Mouse (Mus musculus) limb, embryonic 13.5 days (tissue): Measurements from ENCODE around the gene Adamts7. TPM values are rescaled to one million over a fixed set of nuclear protein-coding genes. Genes with fewer than 3 reads are reported as not detected.

Experiments used
- ATAC-seq: fragments of 200-750 bp; cut with Nextera tagmentation; 2 replicates; pipeline ENCODE4 v1.8.0; 2017; ENCODE audit warnings: low read depth, moderate number of reproducible peaks, moderate TSS enrichment; ENCODE audit not compliant: low FRiP score
- H3K27ac ChIP-seq: fragments of 300-500 bp; sonication (generic); 2 replicates; pipeline ENCODE4 v1.5.1; 2015; ENCODE audit warnings: inconsistent platforms, mild to moderate bottlenecking, moderate library complexity
- H3K27me3 ChIP-seq: fragments of 300-500 bp; sonication (generic); 2 replicates; pipeline ENCODE4 v1.6.1; 2015; ENCODE audit warnings: mild to moderate bottlenecking, inconsistent platforms
- H3K36me3 ChIP-seq: fragments of 300-500 bp; sonication (generic); 2 replicates; pipeline ENCODE4 v1.6.1; 2015; ENCODE audit warnings: inconsistent platforms, mild to moderate bottlenecking, moderate library complexity
- H3K4me1 ChIP-seq: fragments of 300-500 bp; sonication (generic); 2 replicates; pipeline ENCODE4 v1.6.1; 2015; ENCODE audit warnings: inconsistent platforms
- H3K4me2 ChIP-seq: fragments of 300-500 bp; sonication (generic); replicated peaks from 2 replicates; pipeline ENCODE4 v1.6.1; 2015; ENCODE audit warnings: inconsistent platforms, mild to moderate bottlenecking, moderate library complexity
- H3K4me3 ChIP-seq: fragments of 300-500 bp; sonication (generic); 2 replicates; pipeline ENCODE4 v1.5.1; 2015; ENCODE audit warnings: moderate library complexity, mild to moderate bottlenecking, inconsistent platforms
- H3K9ac ChIP-seq: fragments of 300-500 bp; sonication (generic); 2 replicates; pipeline ENCODE4 v1.6.1; 2015; ENCODE audit warnings: mild to moderate bottlenecking, inconsistent platforms
- H3K9me3 ChIP-seq: fragments of 300-500 bp; sonication (generic); 2 replicates; pipeline ENCODE4 v1.6.1; 2016; ENCODE audit warnings: inconsistent platforms
- WGBS: fragments of 180-500 bp; shearing (Covaris S2); methylation state at CpG from one replicate; pipeline ENCODE4 v1.1.7; 2015; 5-methylcytosine and 5-hydroxymethylcytosine counted together
- polyA plus RNA-seq: library from polyadenylated mRNA; unstranded; fragments of >200 nt; fragmentation: Nextera tagmentation; extraction: Ambion mirVana; gene quantifications from 2 replicates; pipeline ENCODE4 v1.2.1, GENCODE M21; 2015

Gene Adamts7
- polyA plus RNA-seq: 18.6 and 21.6 TPM in 2 replicates

DNA sequence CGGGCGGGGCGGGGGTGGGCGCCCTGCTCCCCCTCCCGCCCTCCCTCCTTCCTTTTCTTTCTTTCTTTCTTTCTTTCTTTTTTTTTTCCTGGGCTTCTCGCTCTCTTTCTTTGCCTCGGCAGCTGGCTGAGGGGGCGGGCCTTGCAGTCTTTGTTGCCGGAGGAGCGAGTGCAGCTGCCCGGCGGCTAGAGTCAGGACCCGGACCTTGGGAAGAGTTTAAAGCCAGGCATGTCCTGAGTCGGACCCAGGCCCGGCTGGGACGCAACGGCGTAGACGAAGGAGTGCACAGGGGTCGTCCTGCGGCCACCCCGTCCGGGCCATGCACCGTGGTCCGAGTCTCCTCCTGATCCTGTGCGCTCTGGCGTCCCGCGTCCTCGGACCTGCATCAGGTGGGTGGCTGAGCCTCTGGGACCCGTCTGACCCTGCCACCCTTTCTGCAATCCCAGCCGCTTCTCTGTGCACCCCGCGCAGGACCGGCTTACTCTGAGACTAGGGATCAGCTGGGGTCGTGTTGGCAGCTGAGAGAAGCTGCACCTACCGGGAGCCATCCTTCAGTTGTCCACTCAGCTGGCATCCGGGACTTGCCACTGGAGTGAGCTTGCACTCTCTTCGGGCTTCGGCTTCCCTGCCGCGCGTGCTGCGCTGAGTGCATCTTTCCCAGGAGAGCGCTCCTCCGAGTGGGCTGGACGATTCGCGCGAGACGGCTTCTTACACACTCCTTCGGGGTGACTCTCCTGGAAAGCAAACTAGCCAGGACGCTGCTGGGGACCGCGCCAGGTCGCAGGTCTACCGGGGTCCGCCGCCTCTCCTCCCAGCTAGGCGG, at the start of gene Adamts7:
Gene Adamts7 (plus strand): TSS at position 144 of the 823 bp plus-strand sequence.
- Histone ChIP-seq H3K27me3 (no peaks in the 10 kb centered on the region), H3K4me1 (peaks cover 14% of the 10 kb centered on the region), H3K36me3 (no peaks in the 10 kb centered on the region; the same call in 1 of the 2 replicates), H3K9ac (peak within 1 kb of the TSS; percentile 86), H3K9me3 (peaks cover 9% of the 10 kb centered on the region), H3K27ac (peak within 1 kb of the TSS; percentile 61), H3K4me3 (peak within 1 kb of the TSS; percentile 80), H3K4me2 (peak within 1 kb of the TSS; percentile 89)
- under 1% methylated on average over 53 of the region's 60 CpGs for WGBS
- peak; percentile 74 for ATAC-seq

DNA sequence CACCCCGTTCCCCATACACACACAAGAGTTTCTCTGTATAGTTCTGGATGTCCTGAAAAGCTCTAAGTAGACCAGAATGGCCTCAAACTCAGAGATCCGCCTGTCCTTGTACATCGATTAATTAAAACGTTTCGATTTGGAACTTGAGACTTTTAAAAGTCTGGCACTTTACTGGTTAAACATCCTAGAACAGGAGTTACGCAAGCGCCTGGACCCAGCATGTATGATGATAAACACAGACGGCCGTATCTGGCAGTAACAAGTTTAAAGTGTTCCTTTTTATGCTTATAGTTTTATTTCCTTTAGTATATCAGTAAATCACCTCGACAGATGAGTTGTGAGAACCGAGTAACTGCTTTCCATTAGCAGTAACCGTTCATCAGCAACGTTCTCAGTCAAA, 49.7 kb upstream of the Adamts7 start:
- no peak for ATAC-seq
- peak overlapping the region; percentile 85 for H3K4me3 ChIP-seq
- peak overlapping the region; percentile 99; the same call in 1 of the 2 replicates for H3K27ac ChIP-seq
- H3K27me3 ChIP-seq: peaks cover under 1% of the 10 kb centered on the region; the same call in 1 of the 2 replicates
- peak overlapping the region; percentile 93 for H3K4me2 ChIP-seq
- H3K36me3 ChIP-seq: peaks cover 15% of the 10 kb centered on the region
- H3K9ac ChIP-seq: peak overlapping the region; percentile 99
- no peaks in the 10 kb centered on the region for H3K9me3 ChIP-seq
- 3% methylated on average over 13 of the region's 13 CpGs for WGBS
- H3K4me1 ChIP-seq: peaks cover 16% of the 10 kb centered on the region

DNA sequence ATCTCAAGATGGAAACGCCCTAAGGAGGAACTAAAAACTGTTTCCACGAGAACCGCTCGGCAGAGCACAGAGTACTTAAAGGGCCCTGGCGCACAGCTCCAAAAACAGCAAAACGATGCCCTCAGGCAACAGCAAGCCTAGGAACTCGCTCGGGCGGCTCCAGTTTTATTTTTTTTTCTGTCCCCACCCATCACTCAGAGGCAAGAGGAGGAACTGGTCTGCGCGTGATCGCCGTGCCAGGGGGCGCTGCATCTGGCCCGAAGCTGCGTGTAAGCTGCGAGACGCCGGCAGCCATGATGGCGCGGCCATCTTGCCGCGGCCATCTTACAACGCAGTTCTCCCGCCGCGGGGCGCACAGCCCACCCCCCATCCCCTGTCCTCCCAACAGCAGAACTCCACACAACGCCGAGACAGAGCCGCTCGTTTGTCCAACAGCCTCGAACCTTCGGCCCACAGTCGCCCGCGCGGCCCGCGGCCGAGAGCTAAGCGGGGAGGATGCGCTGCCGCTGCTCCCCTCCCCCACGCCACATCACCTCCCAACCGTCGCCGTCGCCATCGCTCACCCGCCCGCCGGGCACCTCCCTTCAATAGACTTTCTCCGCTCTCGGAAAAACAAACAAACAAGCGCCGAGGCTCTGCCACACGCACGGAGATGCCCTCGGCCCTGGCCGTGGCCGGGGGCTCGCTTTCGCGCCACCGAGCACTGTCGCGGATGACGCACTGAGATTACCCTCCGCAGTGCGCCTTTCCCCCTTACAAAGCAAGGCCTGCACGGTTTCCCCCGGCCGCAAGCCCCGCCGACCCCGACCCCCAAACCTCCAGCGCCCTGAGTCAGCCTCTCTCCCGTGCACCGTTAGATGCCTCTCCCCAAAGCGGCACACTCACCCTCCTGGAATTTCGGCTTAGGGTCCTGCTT, 49.0 kb upstream of the Adamts7 start:
- Histone ChIP-seq H3K9ac (peak overlapping the region; percentile 99), H3K36me3 (peaks cover 7% of the 10 kb centered on the region), H3K27me3 (peaks cover 2% of the 10 kb centered on the region; the same call in 1 of the 2 replicates), H3K27ac (peak overlapping the region; percentile 99), H3K4me3 (peak overlapping the region; percentile 85), H3K4me2 (peak overlapping the region; percentile 93), H3K9me3 (no peaks in the 10 kb centered on the region), H3K4me1 (peaks cover 16% of the 10 kb centered on the region)
- peak; percentile 70 for ATAC-seq
- WGBS: under 1% methylated on average over 82 of the region's 82 CpGs

DNA sequence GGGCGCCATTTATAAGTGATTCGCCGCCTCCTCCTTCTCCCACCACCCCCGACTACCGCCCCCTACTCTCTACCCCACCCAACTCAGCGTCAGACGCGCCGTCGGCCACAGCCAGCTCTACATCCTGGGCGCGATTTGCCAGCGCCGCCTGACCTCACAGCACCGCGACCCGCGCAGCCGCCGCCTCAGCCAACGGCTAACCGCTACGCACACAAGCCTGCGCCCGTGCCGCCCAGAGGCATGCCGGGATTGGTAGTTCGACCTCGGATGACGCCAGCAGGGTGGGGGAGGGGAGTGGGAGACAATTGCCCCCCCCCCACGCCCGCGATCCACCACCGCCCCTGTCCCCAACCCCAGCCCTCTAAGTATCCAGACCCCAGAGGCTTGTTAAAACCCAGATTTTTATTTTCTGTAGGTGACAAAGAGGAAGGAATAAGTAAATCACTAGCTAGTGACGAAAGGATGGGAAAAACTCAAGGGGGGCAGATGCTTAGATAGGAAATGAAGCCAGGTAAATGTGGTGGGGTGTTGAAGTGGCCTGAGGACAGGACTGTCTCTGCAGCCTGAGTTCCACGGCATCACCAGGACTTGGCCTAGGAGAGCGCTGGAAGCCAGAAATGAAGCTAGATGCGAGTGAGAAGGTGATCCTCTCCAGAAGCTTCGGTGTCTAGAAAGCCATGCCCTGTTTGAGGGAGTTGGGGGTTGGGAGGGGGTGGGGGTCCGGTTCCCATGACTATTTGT, 48.1 kb upstream of the Adamts7 start, which contains the start of gene Morf4l1:
Gene Morf4l1 (minus strand): TSS at position 208 of the 741 bp plus-strand sequence.
- H3K4me2 ChIP-seq: peak within 1 kb of the TSS; percentile 93
- no peaks in the 10 kb centered on the region for H3K36me3 ChIP-seq
- H3K9ac ChIP-seq: peak within 1 kb of the TSS; percentile 99
- H3K4me1 ChIP-seq: peaks cover 16% of the 10 kb centered on the region
- no peaks in the 10 kb centered on the region for H3K9me3 ChIP-seq
- peak; percentile 99 for ATAC-seq
- H3K4me3 ChIP-seq: peak within 1 kb of the TSS; percentile 85
- WGBS: under 1% methylated on average over 38 of the region's 40 CpGs
- peaks cover 2% of the 10 kb centered on the region; the same call in 1 of the 2 replicates for H3K27me3 ChIP-seq
- H3K27ac ChIP-seq: peak within 1 kb of the TSS; percentile 99

DNA sequence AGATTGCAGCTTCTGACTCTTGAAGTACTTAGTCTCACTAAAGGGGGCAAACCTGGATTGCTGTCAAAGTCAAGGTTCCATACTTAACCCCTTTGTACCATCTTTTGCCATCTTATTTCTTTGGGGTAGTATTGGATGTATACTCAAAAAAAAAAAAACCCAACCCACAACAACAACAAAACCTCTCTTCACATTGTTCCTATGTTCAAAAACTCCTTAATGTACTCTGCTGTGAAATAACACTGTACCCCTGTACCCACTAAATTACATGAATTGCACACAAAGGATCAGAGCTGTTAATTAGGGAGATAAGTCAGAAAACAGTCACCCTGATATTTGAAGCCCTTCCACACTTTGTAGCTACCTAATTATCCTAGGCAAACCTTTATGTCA, 47.6 kb upstream of the Adamts7 start:
- H3K36me3 ChIP-seq: no peaks in the 10 kb centered on the region
- H3K27ac ChIP-seq: no peak overlapping the region
- peak overlapping the region; percentile 85 for H3K4me3 ChIP-seq
- peaks cover 16% of the 10 kb centered on the region for H3K4me1 ChIP-seq
- peak overlapping the region; percentile 73 for H3K4me2 ChIP-seq
- peak overlapping the region; percentile 66; the same call in 1 of the 2 replicates for H3K9ac ChIP-seq
- no peak for ATAC-seq
- H3K9me3 ChIP-seq: no peaks in the 10 kb centered on the region
- peaks cover 2% of the 10 kb centered on the region; the same call in 1 of the 2 replicates for H3K27me3 ChIP-seq

DNA sequence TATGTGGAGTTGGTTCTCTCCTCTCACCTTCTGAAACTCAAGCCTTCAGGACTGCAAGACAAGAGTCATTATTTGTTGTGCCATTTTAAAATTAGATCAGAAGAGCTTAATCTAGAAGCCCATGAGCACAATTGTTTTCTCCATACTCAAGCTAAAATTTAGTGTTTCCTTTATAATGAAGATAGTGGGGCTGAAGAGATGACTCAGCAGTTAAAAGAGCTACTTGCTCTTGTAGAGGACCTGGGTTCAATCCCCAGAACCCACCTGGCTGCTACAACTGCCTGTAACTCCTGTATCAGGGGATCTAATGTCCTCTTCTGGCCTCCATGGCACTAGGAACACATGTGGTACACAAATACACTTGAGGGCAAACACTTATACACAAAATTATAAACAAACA, 45.6 kb upstream of the Adamts7 start:
- H3K9me3 ChIP-seq: no peaks in the 10 kb centered on the region
- no peak overlapping the region for H3K27ac ChIP-seq
- no peak for ATAC-seq
- peaks cover 8% of the 10 kb centered on the region for H3K4me1 ChIP-seq
- no peak overlapping the region for H3K9ac ChIP-seq
- H3K4me2 ChIP-seq: no peak overlapping the region
- H3K4me3 ChIP-seq: no peak overlapping the region
- no peaks in the 10 kb centered on the region for H3K36me3 ChIP-seq
- peaks cover 2% of the 10 kb centered on the region; the same call in 1 of the 2 replicates for H3K27me3 ChIP-seq

DNA sequence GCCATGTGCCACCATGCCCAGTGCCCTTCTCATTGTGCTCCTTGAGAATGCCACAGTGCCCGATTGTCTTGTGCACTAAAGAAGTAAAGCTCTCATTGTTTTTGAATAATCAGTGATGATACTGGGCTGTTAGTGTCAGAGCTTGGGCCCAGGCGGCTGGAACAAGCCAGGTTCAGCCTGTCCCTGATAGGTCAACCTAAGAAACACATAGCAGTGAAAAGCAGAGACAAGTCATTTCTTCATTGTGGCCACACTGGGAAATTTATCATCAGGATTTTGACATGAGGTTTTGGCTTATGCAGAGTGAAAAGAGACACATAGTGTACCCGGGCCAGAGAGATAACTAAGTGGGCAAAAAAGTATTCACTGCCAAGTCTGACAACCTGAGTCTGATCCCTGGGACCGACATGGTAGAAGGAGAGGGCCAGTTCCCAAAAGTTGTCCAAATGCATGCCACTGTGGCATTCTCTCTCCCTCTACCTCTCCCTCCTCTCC, 40.6 kb upstream of the Adamts7 start:
- no peaks in the 10 kb centered on the region for H3K9me3 ChIP-seq
- no peak for ATAC-seq
- H3K27ac ChIP-seq: no peak overlapping the region
- H3K4me3 ChIP-seq: no peak overlapping the region
- no peak overlapping the region for H3K4me2 ChIP-seq
- 87% methylated on average over 4 of the region's 4 CpGs for WGBS
- H3K9ac ChIP-seq: no peak overlapping the region
- H3K36me3 ChIP-seq: no peaks in the 10 kb centered on the region
- H3K4me1 ChIP-seq: 0 out of 2 replicates have a peak, but pooled peaks cover 4% of the 10 kb centered on the region
- H3K27me3 ChIP-seq: peaks cover 6% of the 10 kb centered on the region; the same call in 1 of the 2 replicates

DNA sequence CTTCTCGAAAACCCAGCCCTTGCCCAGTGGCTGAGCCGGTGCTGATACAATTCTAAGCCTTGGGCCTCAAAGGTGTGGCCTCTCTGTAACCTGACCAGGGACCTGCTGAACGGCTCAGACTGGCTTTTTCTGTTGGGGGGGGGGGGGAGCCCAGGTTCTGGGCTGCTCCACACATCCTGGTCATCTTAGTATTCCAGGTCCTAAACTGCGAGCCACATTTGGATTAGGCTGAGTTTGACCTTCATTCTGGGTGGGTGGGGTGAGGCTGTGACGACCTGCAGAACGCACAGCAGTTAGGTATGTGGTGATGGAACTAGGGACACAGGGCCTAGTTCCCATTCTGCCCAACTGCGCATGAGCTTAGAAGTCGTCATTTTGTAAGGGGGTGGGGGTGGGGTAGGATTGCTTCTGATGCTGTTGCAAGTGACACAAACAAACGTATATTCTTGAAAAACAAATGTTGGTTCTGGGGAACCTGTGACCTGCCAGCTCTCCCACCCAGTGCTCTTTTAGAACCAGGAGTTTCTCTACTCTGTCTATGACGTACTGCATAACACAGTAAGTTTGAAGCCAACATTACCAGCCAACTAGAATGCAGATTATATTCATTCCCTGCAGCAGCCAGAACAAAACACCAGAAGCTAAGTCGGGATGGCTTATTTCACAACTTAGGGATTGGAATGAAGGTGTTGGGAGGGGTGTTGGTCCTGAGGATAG, 38.6 kb upstream of the Adamts7 start:
- H3K36me3 ChIP-seq: no peaks in the 10 kb centered on the region
- H3K27me3 ChIP-seq: 0 out of 2 replicates have a peak, but pooled peaks cover 4% of the 10 kb centered on the region
- no peaks in the 10 kb centered on the region for H3K9me3 ChIP-seq
- WGBS: 31% methylated on average over 11 of the region's 11 CpGs
- no peak overlapping the region for H3K4me3 ChIP-seq
- H3K27ac ChIP-seq: no peak overlapping the region
- no peak overlapping the region for H3K4me2 ChIP-seq
- H3K4me1 ChIP-seq: 0 out of 2 replicates have a peak, but pooled peaks cover 4% of the 10 kb centered on the region
- ATAC-seq: no peak
- H3K9ac ChIP-seq: no peak overlapping the region

DNA sequence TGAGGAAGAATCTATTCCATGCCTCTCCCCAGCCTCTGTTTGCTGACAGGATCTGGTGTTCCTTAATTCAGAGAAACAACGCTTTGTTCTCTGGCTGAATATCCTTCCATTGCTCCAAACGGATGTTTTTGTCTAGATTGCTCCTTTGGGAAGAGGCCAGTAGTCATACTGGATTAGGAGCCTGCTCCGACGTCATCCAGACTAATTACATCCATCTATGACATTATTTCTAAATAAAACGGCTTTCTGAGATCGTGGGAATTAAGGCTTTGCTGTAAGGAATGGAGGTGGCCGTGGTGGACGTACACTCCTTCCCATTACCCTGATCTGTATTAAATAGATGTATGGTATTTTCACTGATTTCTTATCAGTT, 38.0 kb upstream of the Adamts7 start:
- H3K4me3 ChIP-seq: no peak overlapping the region
- WGBS: 52% methylated on average over 8 of the region's 8 CpGs
- no peaks in the 10 kb centered on the region for H3K36me3 ChIP-seq
- H3K4me2 ChIP-seq: no peak overlapping the region
- no peaks in the 10 kb centered on the region for H3K9me3 ChIP-seq
- H3K27ac ChIP-seq: no peak overlapping the region
- ATAC-seq: no peak
- 0 out of 2 replicates have a peak, but pooled peaks cover 4% of the 10 kb centered on the region for H3K4me1 ChIP-seq
- H3K9ac ChIP-seq: no peak overlapping the region
- H3K27me3 ChIP-seq: 0 out of 2 replicates have a peak, but pooled peaks cover 4% of the 10 kb centered on the region

DNA sequence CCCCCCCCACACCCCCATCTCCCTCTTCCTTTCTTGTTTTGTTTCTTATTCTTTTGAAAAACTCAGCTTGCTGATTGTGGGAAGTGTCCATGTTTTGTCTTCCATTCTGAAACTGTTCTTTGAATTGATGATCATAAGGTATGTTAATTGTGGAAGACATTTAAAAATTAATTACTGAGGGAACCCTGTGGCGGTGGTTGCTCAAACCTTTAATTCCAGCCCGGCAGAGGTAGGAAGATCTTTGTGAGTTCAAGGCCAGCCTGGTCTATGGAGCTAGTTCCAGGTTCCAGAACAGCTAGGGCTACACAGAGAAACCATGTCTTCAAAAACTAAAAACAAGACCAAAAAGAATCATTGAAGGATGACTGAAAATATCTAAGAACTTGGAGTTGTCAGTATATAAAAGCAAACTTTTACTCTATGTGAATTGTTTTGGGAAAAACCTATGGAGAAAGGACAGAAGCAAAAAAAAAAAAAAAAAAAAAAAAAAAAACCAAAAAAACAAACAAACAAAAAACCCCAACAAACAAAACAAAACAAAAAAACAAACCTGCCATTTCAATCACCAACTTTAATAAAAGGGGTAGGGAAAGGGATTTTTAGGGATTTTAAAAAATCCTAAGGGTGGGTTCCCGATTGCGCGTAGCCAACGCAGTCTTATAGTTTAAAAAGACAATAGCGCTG, 37.3 kb upstream of the Adamts7 start:
- WGBS: 22% methylated on average over 7 of the region's 7 CpGs
- H3K36me3 ChIP-seq: no peaks in the 10 kb centered on the region
- 0 out of 2 replicates have a peak, but pooled peaks cover 4% of the 10 kb centered on the region for H3K4me1 ChIP-seq
- ATAC-seq: no peak
- H3K4me3 ChIP-seq: 0 out of 2 replicates have a peak overlapping the region, but pooled peaks have one; percentile 31
- peak overlapping the region; percentile 54 for H3K4me2 ChIP-seq
- no peaks in the 10 kb centered on the region for H3K9me3 ChIP-seq
- 0 out of 2 replicates have a peak, but pooled peaks cover 4% of the 10 kb centered on the region for H3K27me3 ChIP-seq
- no peak overlapping the region for H3K9ac ChIP-seq
- no peak overlapping the region for H3K27ac ChIP-seq
